Mouse (Mus musculus) ES-E14 (cell line): ENCODE results near the gene Ptpn22.

Experiments
- CHD2 ChIP-seq: IDR thresholded peaks from 2 replicates; pipeline ENCODE4 v1.6.1; 2014; ENCODE audit warnings: mild to moderate bottlenecking, low read depth, low read length, inconsistent platforms
- MAFK ChIP-seq: IDR thresholded peaks from 2 replicates; pipeline ENCODE4 v1.6.1; 2014; ENCODE audit warnings: mild to moderate bottlenecking, low read depth, low read length, inconsistent platforms; ENCODE audit not compliant: insufficient read depth

GRCm38 (mm10) chr3:103874329-103874728 is 14.7 kb downstream of the Ptpn22 start:
- TF ChIP-seq MAFK (no peak), CHD2 (no peak)
